Mouse (Mus musculus) stomach, postnatal 0 days (tissue): ENCODE measurements at regions not wholly inside any gene's neighbourhood (a gene's known extent, or its start where the extent isn't known, plus 50 kb on each side); places are given as distances from the start of the nearest gene placed in this dataset.

Source experiments
- CTCF ChIP-seq: IDR thresholded peaks from 2 replicates; pipeline ENCODE4 v1.5.1; 2016; ENCODE audit warnings: antibody characterized with exemption, low read depth, mild to moderate bottlenecking, moderate library complexity
- EP300 ChIP-seq: optimal IDR thresholded peaks from 2 replicates; pipeline ENCODE3; 2016; ENCODE audit warnings: antibody characterized with exemption

DNA sequence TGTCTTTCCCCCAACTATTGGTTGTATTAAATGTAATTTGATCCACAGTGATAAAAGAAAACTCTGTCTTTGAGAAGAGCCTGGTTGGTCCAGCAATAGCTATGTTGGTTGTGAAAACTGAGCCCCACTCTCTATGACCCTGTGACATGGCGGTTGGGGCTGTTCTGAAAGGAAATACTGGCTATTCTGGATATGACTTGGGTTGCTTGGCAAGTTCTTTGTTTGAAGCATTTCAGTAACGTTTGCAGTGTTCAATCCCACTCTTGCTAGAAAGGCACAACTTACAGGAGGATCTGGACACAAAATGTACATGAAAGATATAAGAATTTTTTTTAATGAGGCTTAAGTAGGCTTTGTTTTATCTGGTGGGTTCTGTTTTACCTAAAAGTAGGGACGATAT is 54.1 kb upstream of the Spdl1 start:
- TF ChIP-seq CTCF, result no peak
- TF ChIP-seq EP300, result no peak
